Mouse (Mus musculus): ENCODE data around the gene Slc11a2. TPM values are rescaled to one million over a fixed set of nuclear protein-coding genes. Genes with fewer than 3 reads are reported as not detected.

The Slc11a2 gene
- polyA plus RNA-seq, 1 experiment: 8.8 TPM

DNA sequence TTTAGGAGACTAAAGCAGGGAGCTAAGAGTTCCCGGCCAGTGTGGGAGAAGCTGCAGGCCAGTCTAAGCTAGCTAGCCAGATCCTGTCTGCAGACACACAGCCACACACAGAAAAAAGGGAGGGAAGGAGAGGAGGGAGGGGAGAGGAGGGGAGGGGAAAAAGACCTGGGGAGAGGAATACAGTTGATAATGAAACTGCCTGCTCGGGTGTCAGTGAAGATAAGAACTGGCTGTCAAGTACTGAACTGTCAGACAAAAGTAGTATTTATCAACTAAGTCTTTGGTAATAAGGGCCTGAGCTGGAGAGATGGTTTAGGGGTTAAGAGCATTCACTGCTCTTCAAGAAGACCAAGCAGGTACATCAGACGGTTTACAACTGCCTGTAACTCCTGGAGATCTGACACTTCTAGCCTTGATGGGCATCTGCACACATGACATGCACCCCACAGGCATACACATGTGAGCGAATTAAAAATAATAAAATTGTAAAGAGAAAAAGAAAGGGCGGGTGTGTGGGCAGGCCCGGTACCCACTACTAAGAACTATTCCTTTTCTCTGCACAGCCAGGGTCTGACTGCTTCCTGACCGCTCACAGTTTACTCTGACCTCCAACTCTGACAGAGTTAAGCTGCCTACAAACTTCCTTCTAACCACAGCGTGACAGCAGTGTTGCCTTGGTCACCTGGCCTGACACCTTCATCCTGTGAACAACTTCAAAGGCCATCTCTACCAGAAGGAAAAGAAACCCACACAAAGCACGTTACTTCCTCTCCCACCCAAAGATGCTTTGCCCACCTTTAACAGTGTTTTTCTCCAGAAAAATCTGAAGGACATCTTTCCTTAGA is 4.7 kb downstream of the Slc11a2 start:
- peak; percentile 84 for TF ChIP-seq GATA1 (IDR thresholded peaks at IDR 0.05; ENCODE audit: low read length)

DNA sequence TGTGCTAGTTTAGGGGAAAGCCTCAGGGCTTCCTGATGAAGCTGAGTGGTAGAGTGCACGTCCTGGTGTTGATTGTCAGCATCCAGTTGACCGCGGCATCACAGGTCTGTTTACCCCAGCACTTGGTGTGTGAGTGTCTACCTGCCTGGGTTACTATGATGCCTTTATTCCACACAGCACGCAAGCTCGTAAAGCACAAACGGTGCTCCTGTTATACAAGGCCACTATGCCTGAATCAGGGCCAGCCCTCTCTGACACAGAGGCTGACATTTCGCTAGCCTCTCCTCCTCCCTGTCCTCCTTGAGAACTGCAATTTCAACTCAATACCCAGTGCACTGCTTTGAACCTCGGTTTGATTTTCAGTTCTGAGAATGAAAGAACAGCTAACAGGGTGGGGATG is 5.6 kb downstream of the Slc11a2 start:
- no peak for TF ChIP-seq GATA1 (IDR thresholded peaks at IDR 0.05; ENCODE audit: low read length)

DNA sequence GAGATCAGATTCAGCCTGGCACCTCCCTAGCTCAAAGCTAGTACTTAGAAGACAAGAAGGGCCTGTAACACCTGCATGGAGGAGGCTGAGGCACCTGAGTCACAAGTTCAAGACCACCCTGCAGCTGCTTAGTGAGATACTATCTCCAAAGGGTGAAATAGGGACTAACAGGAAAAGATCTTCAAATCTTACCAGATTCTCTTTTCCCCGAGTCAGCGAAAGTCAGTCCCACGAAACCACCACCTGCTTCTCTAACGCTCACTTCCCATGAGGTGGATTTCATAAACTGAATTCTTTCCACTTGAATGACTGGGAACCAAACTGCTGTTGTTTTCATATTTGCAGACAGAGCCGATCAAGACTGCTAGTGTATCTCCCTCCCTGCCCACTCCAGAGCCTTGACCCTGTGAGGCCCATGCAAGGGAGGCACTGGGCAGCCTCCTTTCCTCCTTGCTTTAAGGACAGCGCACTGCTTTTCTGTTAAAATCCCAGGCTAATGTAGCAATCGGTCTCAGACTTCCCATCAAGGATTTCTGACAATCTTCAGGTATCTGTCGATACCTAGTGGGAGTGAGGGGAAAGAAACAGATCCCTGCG is 6.9 kb downstream of the Slc11a2 start:
- no peak for TF ChIP-seq GATA1 (IDR thresholded peaks at IDR 0.05; ENCODE audit: low read length)

DNA sequence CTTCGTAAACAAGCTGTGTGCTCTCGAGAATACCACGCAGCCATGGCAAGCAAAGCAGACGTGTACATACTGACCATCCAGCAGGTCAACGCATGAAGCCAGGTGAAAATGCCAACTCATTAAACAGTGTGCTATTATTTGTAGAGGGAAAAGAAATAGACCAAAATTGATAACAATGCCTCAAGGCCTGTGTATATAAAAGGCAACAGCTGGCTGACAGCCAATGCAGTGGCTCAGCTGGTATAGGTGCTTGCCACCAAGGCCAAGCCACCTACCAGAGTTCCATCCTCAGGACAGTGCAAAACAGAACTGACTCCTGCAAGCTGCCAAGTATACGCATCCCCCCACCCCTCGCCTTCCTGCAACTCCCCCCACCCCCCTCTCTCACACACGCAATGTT is 9.2 kb downstream of the Slc11a2 start:
- TF ChIP-seq GATA1 (IDR thresholded peaks at IDR 0.05; ENCODE audit: low read length): no peak

DNA sequence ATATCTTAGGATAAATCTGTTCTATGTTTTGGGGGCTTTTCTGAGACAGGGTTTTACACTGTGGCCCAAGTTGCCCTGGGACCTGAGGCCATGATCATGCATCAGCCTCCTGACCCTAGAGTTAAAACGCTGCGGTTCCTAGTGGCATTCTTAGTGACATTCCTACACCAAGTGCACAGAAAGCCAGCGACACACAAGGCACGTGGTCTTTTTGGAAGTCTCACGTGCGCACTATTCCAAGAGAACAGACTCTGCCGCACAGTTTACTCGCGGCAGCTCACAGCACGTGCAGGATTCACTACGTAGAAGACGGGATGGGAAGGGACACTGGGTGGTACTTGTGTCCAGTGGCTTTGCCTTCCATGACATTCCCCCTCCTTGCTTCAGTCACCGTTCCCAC is 9.9 kb downstream of the Slc11a2 start:
- TF ChIP-seq GATA1 (IDR thresholded peaks at IDR 0.05; ENCODE audit: low read length): no peak

DNA sequence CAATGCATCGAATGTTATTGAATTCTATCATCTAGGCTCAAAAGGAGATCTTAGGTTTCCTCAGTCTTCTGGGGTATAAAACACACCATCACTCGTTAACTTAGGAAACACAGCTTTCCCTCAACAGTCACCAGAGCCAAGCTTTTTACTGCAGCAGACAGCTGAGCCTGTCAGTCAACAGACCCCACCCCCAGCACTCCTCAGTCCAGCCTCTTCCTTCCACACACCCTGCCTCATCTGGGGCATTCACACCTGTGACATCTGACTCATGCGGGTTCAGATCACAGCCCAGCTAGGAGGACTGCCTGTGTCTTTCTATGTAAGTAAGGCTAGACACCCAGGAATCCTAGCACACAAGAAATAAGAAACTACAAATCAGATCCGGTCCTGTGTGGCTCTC is 10.9 kb downstream of the Slc11a2 start:
- no peak for TF ChIP-seq GATA1 (IDR thresholded peaks at IDR 0.05; ENCODE audit: low read length)

DNA sequence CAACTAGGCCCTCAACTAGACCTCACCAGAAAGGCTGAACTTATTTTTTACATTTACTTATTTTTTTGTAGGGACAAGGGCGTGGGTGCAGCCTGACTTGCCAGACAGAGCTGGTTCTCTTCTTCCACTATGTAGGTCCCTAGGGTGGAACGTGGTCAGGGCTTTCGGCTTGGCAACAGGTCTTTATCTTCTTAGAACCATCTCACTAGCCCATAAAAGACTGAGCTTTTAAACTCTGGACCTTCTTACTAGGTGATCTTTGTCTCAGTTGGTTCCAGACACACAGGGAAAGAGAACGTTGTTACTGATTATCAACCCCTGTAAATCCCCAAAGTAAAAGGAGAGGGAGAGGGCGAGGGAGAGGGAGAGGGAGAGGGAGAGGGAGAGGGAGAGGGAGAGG is 11.6 kb downstream of the Slc11a2 start:
- TF ChIP-seq GATA1 (IDR thresholded peaks at IDR 0.05; ENCODE audit: low read length): no peak

DNA sequence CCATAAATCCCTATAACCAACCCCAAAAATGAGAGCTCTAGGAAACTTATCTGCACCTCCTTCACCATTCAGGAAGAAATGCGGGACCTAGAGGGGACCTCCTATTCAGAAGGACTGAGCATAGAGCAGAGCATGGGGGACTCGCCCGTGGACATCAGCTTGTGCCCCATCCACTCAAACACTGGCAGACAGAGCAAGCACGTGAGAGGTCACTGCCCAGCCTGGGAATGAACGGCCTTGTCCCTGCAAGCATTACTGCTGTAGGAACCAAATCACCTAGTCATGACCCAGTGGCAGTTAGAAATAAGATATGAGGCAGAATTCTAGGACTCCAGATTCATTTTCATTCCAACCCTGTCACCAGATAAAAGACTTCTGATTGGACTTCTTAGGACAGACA is 13.1 kb downstream of the Slc11a2 start:
- TF ChIP-seq GATA1 (IDR thresholded peaks at IDR 0.05; ENCODE audit: low read length): no peak

DNA sequence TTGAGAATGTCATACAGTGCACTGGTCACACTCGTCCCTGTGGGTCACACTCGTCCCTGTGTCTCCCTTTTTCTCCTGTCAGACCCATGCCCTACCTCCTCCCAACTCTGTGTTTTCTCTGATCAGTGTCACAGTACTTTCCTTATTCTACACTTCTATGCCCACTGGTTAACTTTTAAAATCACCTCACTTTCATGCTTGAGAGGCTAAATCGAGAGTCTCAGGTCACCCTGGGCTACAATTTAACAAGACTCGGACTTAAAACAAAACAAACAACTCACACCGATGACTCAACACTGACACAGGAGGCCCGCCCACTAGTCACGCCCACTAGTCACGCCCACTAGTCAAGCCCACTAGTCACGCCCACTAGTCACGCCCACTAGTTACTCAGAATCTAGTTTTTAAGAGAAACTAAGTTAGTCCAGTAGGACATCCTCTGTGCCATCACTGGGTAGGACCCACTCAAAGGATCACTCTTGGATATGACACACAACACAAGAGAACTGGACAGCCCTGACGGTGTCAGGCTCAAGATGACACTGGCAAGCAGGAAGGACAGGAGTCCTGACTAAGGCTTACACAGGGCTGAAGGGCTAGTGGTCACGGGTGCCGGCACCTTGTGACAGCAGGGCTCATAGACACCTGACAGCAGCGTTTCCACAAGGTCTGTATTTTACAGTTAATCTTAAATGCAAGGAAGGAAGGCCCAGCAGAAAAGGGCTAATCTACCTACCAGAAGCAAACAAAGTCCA is 13.8 kb downstream of the Slc11a2 start:
- TF ChIP-seq GATA1 (IDR thresholded peaks at IDR 0.05; ENCODE audit: low read length): no peak

DNA sequence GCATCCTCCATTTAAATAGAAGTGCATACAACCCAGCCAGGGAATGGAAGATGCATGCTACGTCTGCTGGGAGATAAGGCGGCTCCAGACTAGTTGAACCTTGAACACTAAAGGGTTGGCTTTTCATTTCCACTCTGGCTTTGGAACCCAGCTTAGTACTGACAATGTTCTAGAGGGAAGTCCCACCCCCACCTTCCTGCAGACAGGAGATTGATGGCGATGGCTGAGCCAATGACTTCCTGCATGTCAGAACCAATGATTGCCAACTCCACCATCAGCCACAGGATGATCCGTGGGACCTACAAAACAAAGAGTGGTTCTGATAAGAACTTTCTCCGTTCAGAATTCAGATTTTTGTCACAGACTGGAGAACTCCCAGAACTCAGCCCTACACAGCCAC is 18.8 kb downstream of the Slc11a2 start:
- TF ChIP-seq GATA1 (IDR thresholded peaks at IDR 0.05; ENCODE audit: low read length): no peak

DNA sequence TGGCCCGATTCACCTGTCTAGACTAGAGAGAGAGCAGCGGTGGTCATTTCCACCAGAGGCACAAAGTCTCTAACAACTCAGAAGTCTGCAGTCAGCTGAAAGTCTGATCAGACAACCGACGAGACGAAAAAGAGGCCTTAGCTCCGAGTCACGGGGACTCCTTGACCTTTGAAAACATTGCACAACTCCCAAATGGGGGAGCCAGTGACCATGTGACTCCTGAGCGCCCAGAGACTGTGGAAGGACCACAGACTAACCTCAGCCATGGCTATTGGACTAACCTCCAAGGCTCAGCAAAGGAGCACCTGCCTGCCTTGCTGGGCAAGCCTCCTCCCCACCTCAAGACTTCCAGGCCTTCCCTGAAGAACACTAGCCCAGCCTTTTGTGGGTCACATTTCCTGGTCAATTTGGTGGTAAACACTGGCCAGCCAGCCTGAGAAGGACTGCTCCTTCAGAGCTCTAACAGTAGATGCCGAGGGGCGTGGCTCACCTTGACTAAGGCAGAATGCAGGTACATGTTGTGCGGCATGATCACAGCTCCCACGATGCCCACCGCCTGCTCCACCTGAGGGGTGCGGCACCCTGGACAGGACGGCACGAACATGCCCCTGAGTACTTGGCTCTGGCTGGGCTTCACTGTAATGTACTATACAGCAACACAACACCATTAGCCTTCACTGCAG is 21.4 kb downstream of the Slc11a2 start:
- no peak for TF ChIP-seq GATA1 (IDR thresholded peaks at IDR 0.05; ENCODE audit: low read length)

DNA sequence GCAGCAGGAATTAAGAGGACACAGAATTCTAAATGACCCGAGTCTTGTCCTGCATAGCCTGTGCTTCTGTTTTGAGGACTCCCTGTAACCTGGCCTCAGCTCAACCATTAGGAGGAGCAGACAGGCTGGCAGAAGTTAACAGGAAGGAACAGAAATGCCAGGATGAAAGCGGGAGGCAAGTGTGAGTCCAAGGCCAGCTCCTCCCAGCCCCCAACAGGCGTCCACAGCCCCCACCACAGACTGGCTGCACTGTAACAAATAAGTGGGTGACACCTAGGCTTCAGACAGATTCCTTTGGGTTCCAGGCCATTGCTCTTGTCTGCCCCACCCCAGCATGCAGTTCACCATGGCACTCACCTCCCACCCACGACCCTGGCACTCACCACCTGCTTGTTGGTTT is 22.1 kb downstream of the Slc11a2 start:
- no peak for TF ChIP-seq GATA1 (IDR thresholded peaks at IDR 0.05; ENCODE audit: low read length)

DNA sequence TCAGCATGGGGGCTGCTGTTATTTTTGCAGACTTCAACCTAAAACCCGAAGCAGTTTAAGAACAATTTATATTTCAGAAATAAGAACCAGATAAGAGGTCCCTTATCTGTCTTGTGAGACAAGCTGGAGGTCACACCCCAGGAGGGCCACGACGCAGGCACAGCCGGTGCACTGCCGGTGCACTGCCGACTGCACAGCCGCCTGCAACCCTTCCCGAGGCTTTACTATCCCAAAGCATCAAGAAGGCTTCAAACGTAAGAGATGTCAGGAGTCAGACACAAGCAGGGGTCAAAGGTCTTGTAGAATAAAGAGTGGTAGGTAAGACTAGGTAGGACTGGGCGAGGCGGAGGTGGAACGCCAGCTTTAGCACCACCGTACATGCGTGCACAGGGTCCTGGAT is 22.5 kb downstream of the Slc11a2 start:
- TF ChIP-seq GATA1 (IDR thresholded peaks at IDR 0.05; ENCODE audit: low read length): no peak

DNA sequence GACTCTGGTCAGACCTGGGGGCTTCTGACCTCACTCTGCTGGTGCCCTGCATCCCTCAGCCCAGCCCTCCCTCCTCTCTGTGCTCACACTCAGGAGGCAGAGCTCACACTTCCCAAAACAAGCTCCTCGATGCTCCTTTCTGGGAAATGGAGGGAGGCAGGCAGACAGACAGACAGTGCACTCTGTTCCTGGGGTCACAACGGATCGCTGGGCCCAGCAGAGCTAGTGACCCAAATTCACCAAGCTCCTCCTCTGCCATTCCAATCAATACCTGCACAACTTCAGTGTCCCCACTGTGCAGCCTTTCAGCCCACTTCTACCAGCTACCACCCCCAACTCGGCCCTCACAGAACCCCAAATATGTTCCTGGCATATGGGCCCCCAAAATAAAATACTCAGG is 23.1 kb downstream of the Slc11a2 start:
- TF ChIP-seq GATA1 (IDR thresholded peaks at IDR 0.05; ENCODE audit: low read length): no peak

DNA sequence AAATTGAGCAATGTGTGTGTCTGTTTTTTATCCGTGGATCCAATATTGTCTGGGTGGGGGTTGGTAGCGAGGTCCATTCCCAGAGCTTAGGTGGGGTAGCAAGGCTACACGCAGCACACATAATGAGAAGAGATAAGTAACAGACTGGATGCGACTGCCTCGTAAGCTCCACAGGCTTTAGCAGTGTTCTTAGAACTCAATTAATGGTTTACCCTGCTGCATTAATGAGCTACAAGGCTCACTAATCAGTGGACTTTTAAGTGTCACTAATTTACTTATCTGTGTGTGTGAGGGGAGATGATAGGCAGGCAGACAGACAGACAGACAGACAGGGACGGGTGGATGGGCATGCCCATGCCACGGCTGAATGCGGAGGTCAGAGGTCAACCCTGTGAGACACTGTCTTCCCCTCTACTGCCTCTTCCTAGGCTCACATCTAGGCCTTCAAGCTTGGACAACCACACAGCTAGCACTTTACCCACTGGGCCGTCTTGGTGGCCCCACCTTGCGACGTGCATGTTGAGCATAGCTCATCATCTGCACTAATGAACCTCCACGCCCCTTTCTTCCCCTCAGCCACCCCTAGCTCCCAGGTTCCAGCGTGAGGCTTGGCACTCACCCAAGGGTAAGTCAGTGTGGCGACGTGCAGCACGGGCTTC is 24.2 kb downstream of the Slc11a2 start:
- no peak for TF ChIP-seq GATA1 (IDR thresholded peaks at IDR 0.05; ENCODE audit: low read length)

All from G1E-ER4 (cell line).